Mouse (Mus musculus): ENCODE data around the gene Zfp820. TPM values are rescaled to one million over a fixed set of nuclear protein-coding genes. Genes with fewer than 3 reads are reported as not detected.
"Not testable (repeated sequence)": the region's sequence is repeated elsewhere in the genome, so short reads cannot be mapped to it uniquely, and the experiment has no call there.

The Zfp820 gene
- total RNA-seq (2014; fragmentation: Nextera tagmentation) (3.6 and 4.0 TPM in 2 replicates), total RNA-seq (2017) (6.1 and 9.2 TPM in 2 replicates)

DNA sequence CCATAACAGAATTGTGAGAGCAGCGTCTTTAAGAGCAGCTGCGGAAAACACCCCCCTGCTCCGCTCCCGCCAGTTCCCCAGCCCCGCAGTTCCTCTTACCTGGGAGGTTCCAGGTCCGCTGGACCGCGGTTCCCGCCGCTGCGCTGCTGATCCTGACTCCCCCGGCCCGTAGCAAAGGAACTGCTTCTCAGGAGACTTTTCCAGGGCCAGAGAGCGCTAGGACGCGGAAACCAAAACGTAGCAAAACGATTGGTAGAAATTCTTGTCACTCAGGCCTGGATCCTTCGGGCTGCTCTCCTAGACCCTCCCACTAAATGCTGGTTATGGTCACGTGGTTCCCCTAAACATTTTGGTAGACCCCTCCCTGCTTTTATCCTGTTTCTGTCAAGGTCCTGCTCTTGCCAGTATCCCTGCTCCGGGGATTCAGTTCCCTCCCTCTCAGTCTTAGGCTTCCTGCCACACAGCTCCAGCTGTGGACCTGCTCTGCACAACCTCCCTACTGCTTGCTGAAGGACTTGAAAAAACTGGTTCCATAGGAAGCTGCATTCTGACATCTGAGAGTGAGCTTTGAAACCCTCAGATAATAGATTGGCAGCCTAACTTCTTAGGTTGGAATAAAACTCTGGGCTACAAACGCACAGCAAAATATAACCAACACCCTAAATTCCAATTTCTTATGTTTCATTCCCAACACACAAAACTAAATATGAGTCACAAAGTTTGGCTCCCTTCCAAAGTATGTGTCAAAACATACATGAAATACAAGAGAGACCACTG lies at the start of gene Zfp820:
Gene Zfp820 (minus strand): TSS at position 228 of the 777 bp plus-strand sequence.
- peak; percentile 86 for ATAC-seq (replicated peaks; ENCODE audit: low FRiP score, low TSS enrichment, poor library complexity, severe bottlenecking)

DNA sequence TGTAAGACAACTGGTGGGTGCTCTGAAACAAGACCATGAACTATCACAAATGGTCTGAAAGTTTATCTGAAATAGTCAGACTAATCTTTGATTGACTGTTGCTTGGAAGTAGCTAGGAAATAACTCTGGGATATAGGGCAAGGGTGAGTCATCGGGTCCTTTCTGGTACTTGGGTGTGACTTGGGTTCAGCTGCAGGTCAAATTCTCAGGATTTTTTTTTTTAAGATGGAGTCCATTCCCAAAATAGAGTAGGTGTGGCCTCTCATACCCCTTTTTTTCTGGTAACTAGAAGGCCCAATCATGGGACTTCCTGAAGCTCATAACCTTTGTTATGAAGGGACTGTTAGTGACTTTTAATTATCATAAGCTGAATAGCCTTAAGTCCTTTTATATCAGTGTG lies 25.7 kb upstream of the Zfp820 start:
- ATAC-seq (replicated peaks; ENCODE audit: low FRiP score, low TSS enrichment, poor library complexity, severe bottlenecking): no peak

- ATAC-seq (replicated peaks; ENCODE audit: low FRiP score, low TSS enrichment, poor library complexity, severe bottlenecking): not testable (repeated sequence)
These were observed 680 bp upstream of the Zfp820 start for GRCm38 (mm10) chr17:21846322-21846582.

- peak; percentile 68; the same call in 1 of the 2 replicates for ATAC-seq (replicated peaks; ENCODE audit: low FRiP score, low TSS enrichment, poor library complexity, severe bottlenecking)
These were observed 7.1 kb downstream of the Zfp820 start for GRCm38 (mm10) chr17:21838510-21838909.

DNA sequence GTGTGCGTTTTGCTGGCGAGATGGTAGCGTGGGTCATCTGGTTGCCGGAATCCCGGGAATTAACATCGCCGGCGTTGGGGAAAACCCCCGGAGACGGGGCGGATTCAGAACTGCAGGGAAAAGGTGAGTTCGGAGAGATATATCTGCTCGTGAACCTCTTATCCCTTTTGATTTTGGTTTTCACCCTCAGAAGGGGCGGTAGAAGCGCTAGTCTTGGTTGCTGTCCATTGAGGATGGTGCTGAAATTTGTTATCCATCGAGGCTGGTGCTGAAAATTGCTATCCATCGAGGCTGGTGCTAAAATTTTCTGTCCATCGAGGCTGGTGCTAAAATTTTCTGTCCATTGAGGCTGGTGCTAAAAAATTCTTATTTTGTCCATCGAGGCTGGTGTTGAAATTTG lies 44.2 kb downstream of the Zfp820 start:
- ATAC-seq (replicated peaks; ENCODE audit: low FRiP score, low TSS enrichment, poor library complexity, severe bottlenecking): not testable (repeated sequence)

GRCm38 (mm10) chr17:21792256-21792655 lies 53.3 kb downstream of the Zfp820 start:
- no peak for ATAC-seq (replicated peaks; ENCODE audit: low FRiP score, low TSS enrichment, poor library complexity, severe bottlenecking)

DNA sequence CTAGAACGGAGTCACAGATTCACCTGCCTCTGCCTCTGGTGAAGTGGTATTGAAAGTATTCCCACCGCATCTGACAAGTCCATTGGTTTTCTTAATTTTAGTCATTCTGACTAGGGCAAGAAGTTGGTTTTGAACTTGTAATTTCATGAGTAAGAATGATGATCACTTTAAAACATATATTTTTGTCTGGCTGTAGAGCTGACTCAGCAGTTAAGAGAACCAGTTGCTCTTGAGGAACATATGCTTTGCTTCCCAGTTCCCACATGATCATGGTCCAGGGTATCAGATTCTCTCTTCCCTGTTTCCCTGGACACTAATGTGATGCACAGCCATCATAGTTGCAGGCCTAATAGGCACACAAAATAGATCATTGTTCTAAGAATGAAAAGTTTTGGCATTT lies 75.2 kb downstream of the Zfp820 start:
- no peak for ATAC-seq (replicated peaks; ENCODE audit: low FRiP score, low TSS enrichment, poor library complexity, severe bottlenecking)

Other genes starting within 250 kb of the Zfp820 start
- gene Zfp983, start 195.1 kb downstream of the Zfp820 start, total RNA-seq (2014; fragmentation: Nextera tagmentation): 2.5 and 2.8 TPM in 2 replicates
- gene Zfp983, start 195.1 kb downstream of the Zfp820 start, total RNA-seq (2017): 2.4 and 4.3 TPM in 2 replicates
- gene Gm10226, start 153.9 kb downstream of the Zfp820 start, total RNA-seq (2014; fragmentation: Nextera tagmentation): 12.7 TPM in 1 of 2 replicates, not detected in the other
- 69.3 TPM in 1 of 2 replicates, not detected in the other for gene Gm10226, start 153.9 kb downstream of the Zfp820 start, total RNA-seq (2017)
- 8.0 and 9.4 TPM in 2 replicates for gene Zfp760, start 138.0 kb downstream of the Zfp820 start, total RNA-seq (2014; fragmentation: Nextera tagmentation)
- gene Zfp760, start 138.0 kb downstream of the Zfp820 start, total RNA-seq (2017): 6.2 and 7.2 TPM in 2 replicates
- gene Zfp229, start 115.0 kb downstream of the Zfp820 start, total RNA-seq (2014; fragmentation: Nextera tagmentation): 4.5 and 6.3 TPM in 2 replicates
- gene Zfp229, start 115.0 kb downstream of the Zfp820 start, total RNA-seq (2017): 3.8 and 10.1 TPM in 2 replicates
- gene Zfp995, start 64.2 kb upstream of the Zfp820 start, total RNA-seq (2014; fragmentation: Nextera tagmentation): 3.8 TPM in 1 of 2 replicates, not detected in the other
- gene Zfp995, start 64.2 kb upstream of the Zfp820 start, total RNA-seq (2017): 0.46 and 0.75 TPM in 2 replicates
- 15.5 and 22.4 TPM in 2 replicates for gene Zfp942, start 116.7 kb upstream of the Zfp820 start, total RNA-seq (2014; fragmentation: Nextera tagmentation)
- gene Zfp942, start 116.7 kb upstream of the Zfp820 start, total RNA-seq (2017): 19.7 and 29.9 TPM in 2 replicates
- 12.4 and 18.7 TPM in 2 replicates for gene Zfp943, start 116.8 kb upstream of the Zfp820 start, total RNA-seq (2014; fragmentation: Nextera tagmentation)
- 14.7 and 18.8 TPM in 2 replicates for gene Zfp943, start 116.8 kb upstream of the Zfp820 start, total RNA-seq (2017)

Data from megakaryocyte-erythroid progenitor cell, adult 5-6 weeks (primary cell).